Mouse (Mus musculus) megakaryocyte-erythroid progenitor cell, adult 5-6 weeks (primary cell): ENCODE data around the gene Gm10188. TPM values are rescaled to one million over a fixed set of nuclear protein-coding genes. Genes with fewer than 3 reads are reported as not detected.

Experiments used
- ATAC-seq: replicated peaks from 2 replicates; pipeline ENCODE4 v1.8.0; 2016; ENCODE audit warnings: mild to moderate bottlenecking, inconsistent platforms; ENCODE audit not compliant: severe bottlenecking, poor library complexity, low FRiP score, low TSS enrichment
- total RNA-seq, 2 experiments: library from RNA; stranded (forward) in 1 of 2; stranded (reverse) in 1 of 2; fragments of 200-1000, 215-1000 nt in 1 of 2; fragments of >200 nt in 1 of 2; fragmentation: Nextera tagmentation in 1 of 2; gene quantifications; 2 replicates each; pipeline ENCODE4 v1.2.3; 2014 to 2017

The Gm10188 gene
- total RNA-seq, 2 experiments from 2014 or later = not detected

GRCm38 (mm10) chr1:132198401-132199071 is 31.0 kb downstream of the Gm10188 start:
- no peak for ATAC-seq

DNA sequence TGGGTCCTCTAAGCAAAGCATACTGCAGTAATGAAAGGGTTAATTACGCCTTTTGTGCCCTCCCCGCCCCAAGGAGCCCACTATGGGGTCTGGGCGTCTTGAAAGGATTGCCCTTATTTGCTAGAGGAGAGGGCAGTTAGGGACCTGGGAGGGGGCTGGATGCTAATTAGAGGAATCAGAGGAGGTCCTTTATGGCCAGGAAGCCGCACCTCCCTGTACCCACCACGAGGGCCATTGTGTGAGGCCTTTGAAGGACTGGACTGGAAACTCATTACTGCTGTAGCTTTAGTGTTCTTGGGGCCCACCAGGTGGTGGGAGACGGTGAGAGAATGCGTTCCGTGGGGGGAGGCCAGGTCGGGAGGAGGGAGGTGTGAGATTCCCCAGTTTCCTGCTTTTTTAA is 31.9 kb downstream of the Gm10188 start:
- ATAC-seq = no peak

DNA sequence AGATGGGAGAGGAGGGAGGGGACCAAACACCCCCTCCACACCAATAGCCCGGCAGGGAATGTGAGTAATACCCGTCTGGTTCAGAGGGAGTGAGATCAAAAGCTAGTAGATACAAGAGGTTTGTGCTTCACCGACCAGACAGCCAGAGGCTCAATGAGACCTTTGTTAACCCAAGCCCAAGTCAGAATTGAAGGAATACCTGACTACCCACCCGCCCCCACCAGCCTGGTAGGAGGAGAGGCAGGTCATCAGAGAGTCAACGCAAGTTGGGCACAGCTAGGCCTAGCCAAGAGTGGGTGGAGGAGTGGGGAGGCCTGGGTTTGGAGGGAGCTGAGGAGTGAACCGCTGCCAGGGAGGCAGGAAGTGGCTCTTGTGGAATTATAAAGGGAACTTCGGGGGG is 33.2 kb downstream of the Gm10188 start:
- ATAC-seq = no peak

- no peak for ATAC-seq
Measured at GRCm38 (mm10) chr1:132195681-132196080, 33.9 kb downstream of the Gm10188 start.

- ATAC-seq = no peak
Measured at GRCm38 (mm10) chr1:132195100-132195499, 34.5 kb downstream of the Gm10188 start.

DNA sequence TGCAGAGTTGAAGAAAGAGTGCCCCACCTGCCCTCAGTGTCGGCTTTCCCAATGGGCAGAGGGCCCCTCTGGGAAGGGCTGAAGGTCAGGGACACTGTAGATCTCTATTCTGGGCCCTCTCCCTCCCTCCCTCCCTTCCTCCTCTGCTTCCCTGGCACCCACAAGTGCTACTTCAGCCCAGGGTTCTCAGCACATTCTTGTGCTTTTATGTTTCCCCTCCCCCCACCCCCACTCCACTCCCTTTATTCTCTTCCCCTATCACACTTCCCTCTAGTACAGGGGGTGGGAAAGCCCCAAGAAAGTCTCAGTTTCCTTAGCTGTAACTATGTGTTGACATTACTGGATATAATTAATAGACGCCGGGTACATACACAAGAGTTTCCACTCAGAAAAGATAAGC is 34.9 kb downstream of the Gm10188 start:
- no peak for ATAC-seq

DNA sequence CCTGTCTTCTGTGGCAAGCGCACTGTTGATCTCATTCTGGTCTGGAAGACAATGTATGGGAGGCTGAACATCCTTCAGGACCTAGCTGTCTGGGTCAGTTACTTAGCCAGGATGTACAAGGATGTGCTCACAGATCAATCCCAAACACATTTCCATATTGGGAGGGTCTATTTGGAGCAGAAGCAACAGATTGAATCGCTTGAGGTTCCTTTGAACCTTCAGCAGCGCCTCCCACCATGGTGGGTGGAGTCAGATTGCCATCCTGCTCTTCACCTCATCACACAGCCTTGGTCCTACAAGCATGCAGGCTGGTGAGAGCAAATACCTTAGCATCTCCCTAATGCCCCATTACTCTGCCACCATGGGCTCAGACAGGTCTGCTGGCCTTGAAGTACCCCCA is 35.8 kb downstream of the Gm10188 start:
- ATAC-seq = no peak

DNA sequence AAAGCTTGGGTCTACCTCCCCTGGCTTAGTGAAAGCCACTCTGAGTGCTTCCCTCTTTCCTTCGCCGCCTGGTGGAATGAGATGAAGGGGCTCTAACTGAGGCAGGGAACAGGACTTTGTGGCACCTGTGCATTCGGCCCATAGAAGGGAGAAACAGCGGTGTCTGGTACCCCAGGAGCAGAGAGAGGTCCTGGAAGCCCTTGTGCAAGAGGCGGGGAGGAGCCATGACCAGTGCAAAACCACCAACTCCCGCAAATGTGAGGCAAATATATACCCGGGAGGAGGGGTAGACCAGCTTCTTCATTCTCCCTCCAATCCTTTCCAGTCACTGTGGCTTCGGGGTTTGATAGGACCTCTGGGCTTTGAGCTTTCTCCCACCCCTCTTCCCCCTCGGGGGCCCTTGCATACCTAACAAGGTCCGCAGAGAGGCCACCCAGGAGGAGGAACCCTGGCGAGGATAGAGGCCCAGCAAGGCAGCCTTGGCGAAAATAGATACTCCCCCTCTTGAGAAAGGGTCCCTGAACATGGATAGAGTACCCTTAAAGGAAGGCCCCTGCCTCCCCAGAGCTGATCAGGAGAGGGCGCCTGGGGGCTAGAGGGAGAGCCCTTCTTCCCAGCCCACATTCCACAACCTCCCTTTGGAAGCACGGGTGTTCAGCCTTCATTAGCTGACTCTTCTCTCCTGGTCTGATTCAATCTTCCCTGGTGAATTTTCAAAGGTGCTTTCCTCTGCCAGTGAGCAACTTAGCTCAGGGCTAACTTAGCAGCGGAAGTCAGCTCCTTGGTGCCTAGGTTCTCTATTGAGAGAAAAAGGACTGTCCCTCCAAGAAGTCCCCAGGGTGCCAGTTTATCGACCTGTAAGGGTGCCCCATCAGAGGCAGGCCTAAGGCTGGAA is 37.5 kb downstream of the Gm10188 start:
- no peak for ATAC-seq

GRCm38 (mm10) chr1:132191093-132191785 is 38.3 kb downstream of the Gm10188 start, which contains the start of the genes Lemd1 and AC124108.1:
Gene Lemd1, plus strand, starts transcription at chr1:132191431.
Gene AC124108.1, plus strand, starts transcription at chr1:132191457.
- no peak for ATAC-seq

DNA sequence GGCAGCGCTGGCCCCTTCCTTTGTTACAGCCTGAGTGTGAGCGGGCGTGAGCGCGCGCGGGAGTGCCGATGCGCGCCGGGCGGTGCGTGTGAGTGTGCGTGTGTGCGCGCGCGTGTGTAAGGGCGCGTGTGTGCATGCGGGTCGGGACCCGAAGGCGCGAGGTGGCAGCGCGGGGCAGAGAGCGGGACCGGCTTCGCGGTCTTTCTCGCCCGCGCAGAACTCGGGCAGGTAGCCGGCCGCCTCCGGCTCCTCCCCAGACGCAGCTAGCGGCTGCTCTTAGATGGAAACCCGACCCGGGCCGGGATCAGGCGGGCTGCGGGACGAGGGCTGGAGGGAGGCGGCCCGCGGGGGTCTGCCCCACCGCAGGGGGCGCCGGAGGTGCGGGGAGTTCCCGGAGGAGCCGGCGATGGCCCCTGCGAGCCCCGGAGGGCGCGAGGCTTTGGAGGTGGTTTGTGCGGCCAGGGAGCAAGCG is 38.9 kb downstream of the Gm10188 start:
- no peak for ATAC-seq

GRCm38 (mm10) chr1:132190040-132190513 is 39.5 kb downstream of the Gm10188 start:
- ATAC-seq = peak; percentile 49

DNA sequence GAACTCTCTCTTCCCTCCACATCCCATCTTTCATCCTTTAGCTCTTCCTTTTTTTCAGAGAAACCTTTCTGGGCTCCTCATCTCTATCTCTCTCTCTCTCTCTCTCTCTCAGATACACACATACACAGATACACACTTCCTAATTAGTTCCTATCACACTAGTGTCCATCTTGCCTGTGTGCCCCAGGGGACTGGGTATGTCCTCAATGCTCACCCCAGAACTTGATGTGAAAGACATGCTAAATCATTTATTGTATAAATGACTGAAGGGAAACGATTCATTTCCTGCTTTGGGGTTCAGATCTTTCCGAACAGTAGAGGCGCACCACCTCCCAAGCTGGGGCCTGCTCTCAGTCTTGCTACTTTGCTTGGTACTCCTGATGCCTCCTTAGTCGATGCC is 40.3 kb downstream of the Gm10188 start:
- ATAC-seq = no peak

- no peak for ATAC-seq
Measured at GRCm38 (mm10) chr1:132188442-132189066, 41.0 kb downstream of the Gm10188 start.

GRCm38 (mm10) chr1:132186303-132186702 is 43.3 kb downstream of the Gm10188 start:
- ATAC-seq = 0 out of 2 replicates have a peak, but pooled peaks have one; percentile 47

Other genes with a start within 250 kb of the Gm10188 start
- gene Elk4, start 222.2 kb downstream of the Gm10188 start, total RNA-seq (2014; fragmentation: Nextera tagmentation) = 97.8 and 135 TPM in 2 replicates
- gene Elk4, start 222.2 kb downstream of the Gm10188 start, total RNA-seq (2017) = 88.1 and 90.9 TPM in 2 replicates
- gene Mfsd4a, start 161.7 kb downstream of the Gm10188 start, total RNA-seq (2014; fragmentation: Nextera tagmentation) = 0.40 TPM in 1 of 2 replicates, not detected in the other
- 0.75 and 3.8 TPM in 2 replicates for gene Mfsd4a, start 161.7 kb downstream of the Gm10188 start, total RNA-seq (2017)
- 0.42 TPM in 1 of 2 replicates, not detected in the other for gene Cdk18, start 90.1 kb downstream of the Gm10188 start, total RNA-seq (2014; fragmentation: Nextera tagmentation)
- gene Cdk18, start 90.1 kb downstream of the Gm10188 start, total RNA-seq (2017) = 0.46 TPM in 1 of 2 replicates, not detected in the other
- not detected in 2 replicates for gene Lemd1, start 38.3 kb downstream of the Gm10188 start, total RNA-seq (2014; fragmentation: Nextera tagmentation)
- not detected in 2 replicates for gene Lemd1, start 38.3 kb downstream of the Gm10188 start, total RNA-seq (2017)
- not detected in 2 replicates for gene AC124108.1, start 38.3 kb downstream of the Gm10188 start, total RNA-seq (2014; fragmentation: Nextera tagmentation)
- not detected in 2 replicates for gene AC124108.1, start 38.3 kb downstream of the Gm10188 start, total RNA-seq (2017)
- not detected in 2 replicates for gene Klhdc8a, start 68.9 kb upstream of the Gm10188 start, total RNA-seq (2014; fragmentation: Nextera tagmentation)
- not detected in 2 replicates for gene Klhdc8a, start 68.9 kb upstream of the Gm10188 start, total RNA-seq (2017)
- 3.7 and 4.9 TPM in 2 replicates for gene Nuak2, start 86.4 kb upstream of the Gm10188 start, total RNA-seq (2014; fragmentation: Nextera tagmentation)
- gene Nuak2, start 86.4 kb upstream of the Gm10188 start, total RNA-seq (2017) = 0.70 and 4.4 TPM in 2 replicates
- gene Tmcc2, start 161.5 kb upstream of the Gm10188 start, total RNA-seq (2014; fragmentation: Nextera tagmentation) = 7.3 and 12.5 TPM in 2 replicates
- gene Tmcc2, start 161.5 kb upstream of the Gm10188 start, total RNA-seq (2017) = 3.2 and 4.8 TPM in 2 replicates
- gene Dstyk, start 187.8 kb upstream of the Gm10188 start, total RNA-seq (2014; fragmentation: Nextera tagmentation) = 3.8 and 12.1 TPM in 2 replicates
- 5.1 and 13.9 TPM in 2 replicates for gene Dstyk, start 187.8 kb upstream of the Gm10188 start, total RNA-seq (2017)
- 48.7 and 52.0 TPM in 2 replicates for gene Rbbp5, start 247.6 kb upstream of the Gm10188 start, total RNA-seq (2014; fragmentation: Nextera tagmentation)
- 81.3 and 83.9 TPM in 2 replicates for gene Rbbp5, start 247.6 kb upstream of the Gm10188 start, total RNA-seq (2017)